8 mouse cellular contexts compared by ENCODE assay signal in genomic region chr9:67693716-67694115, GRCm38 (mm10).
DNase-seq lines count a peak whose midpoint lies in the region; ATAC-seq lines count a peak whose summit lies in the region.
"Had no signal": no experiment of that assay in that cellular context is flagged by ENCODE, and none has a peak within 500 bp of the region (broad histone marks: within the 10 kb centered on the region; RNA-seq: fewer than 3 reads in every experiment).

No protein-coding gene starts in this region.

- H3K9me3 ChIP-seq in kidney, embryonic 15.5 days (replicated peaks): no peaks in the 10 kb centered on the region
- H3K9me3 ChIP-seq in kidney, embryonic 14.5 days (ENCODE audit: control insufficient read depth, low read length): no peaks in the 10 kb centered on the region
- H3K9me3 ChIP-seq in limb, embryonic 13.5 days: no peaks in the 10 kb centered on the region
- H3K9me3 ChIP-seq: midbrain, embryonic 12.5 days had no signal

- H3K36me3 ChIP-seq in kidney, embryonic 15.5 days: no peaks in the 10 kb centered on the region
- H3K36me3 ChIP-seq in kidney, embryonic 14.5 days (ENCODE audit: control insufficient read depth, insufficient read depth, low read length): no peaks in the 10 kb centered on the region
- no peaks in the 10 kb centered on the region for H3K36me3 ChIP-seq in limb, embryonic 13.5 days
- H3K36me3 ChIP-seq: midbrain, embryonic 12.5 days had no signal

- no peaks in the 10 kb centered on the region for H3K27me3 ChIP-seq in kidney, embryonic 15.5 days
- H3K27me3 ChIP-seq in kidney, embryonic 14.5 days (ENCODE audit: control insufficient read depth, insufficient read depth, low read length): no peaks in the 10 kb centered on the region
- no peaks in the 10 kb centered on the region for H3K27me3 ChIP-seq in limb, embryonic 13.5 days
- H3K27me3 ChIP-seq: midbrain, embryonic 12.5 days had no signal

- ATAC-seq in kidney, embryonic 15.5 days (replicated peaks; ENCODE audit: low FRiP score): no peak
- ATAC-seq in kidney, embryonic 14.5 days (ENCODE audit: low FRiP score, low TSS enrichment): no peak; the same call in 1 of the 2 replicates
- ATAC-seq in limb, embryonic 13.5 days (ENCODE audit: low FRiP score, low read depth): no peak

- H3K4me2 ChIP-seq in kidney, embryonic 15.5 days: peak overlapping the region; percentile 36; the same call in 1 of the 2 replicates
- H3K4me2 ChIP-seq in kidney, embryonic 14.5 days (replicated peaks; ENCODE audit: low read depth, low read length): no peak overlapping the region; the same call in 1 of the 2 replicates
- no peak overlapping the region; the same call in 1 of the 2 replicates for H3K4me2 ChIP-seq in limb, embryonic 13.5 days (replicated peaks)
- H3K4me2 ChIP-seq: midbrain, embryonic 12.5 days had no signal

- 17% methylated on average over 7 of the region's 7 CpGs for WGBS in kidney, embryonic 15.5 days
- 13% methylated on average over 7 of the region's 7 CpGs for WGBS in kidney, embryonic 14.5 days
- WGBS in limb, embryonic 13.5 days: 15% methylated on average over 7 of the region's 7 CpGs

- peak; percentile 42 for DNase-seq in adrenal gland, postnatal 25 days
- peak; percentile 54 for DNase-seq in embryo, embryonic 11 days
- DNase-seq in adipocyte (ENCODE audit: low spot score): no peak
- DNase-seq in spleen, adult 12 weeks (ENCODE audit: low spot score): no peak

- peaks cover 4% of the 10 kb centered on the region; the same call in 1 of the 2 replicates for H3K4me1 ChIP-seq in kidney, embryonic 15.5 days
- H3K4me1 ChIP-seq in kidney, embryonic 14.5 days (ENCODE audit: control insufficient read depth, insufficient read depth, low read length): no peaks in the 10 kb centered on the region
- peaks cover 6% of the 10 kb centered on the region; the same call in 1 of the 2 replicates for H3K4me1 ChIP-seq in limb, embryonic 13.5 days
- H3K4me1 ChIP-seq: midbrain, embryonic 12.5 days had no signal

- no peak overlapping the region for H3K4me3 ChIP-seq in kidney, embryonic 15.5 days (replicated peaks)
- no peak overlapping the region for H3K4me3 ChIP-seq in kidney, embryonic 14.5 days (ENCODE audit: low read length)
- no peak overlapping the region for H3K4me3 ChIP-seq in limb, embryonic 13.5 days
- H3K4me3 ChIP-seq: midbrain, embryonic 12.5 days had no signal

- H3K27ac ChIP-seq in kidney, embryonic 15.5 days: no peak overlapping the region
- H3K27ac ChIP-seq in kidney, embryonic 14.5 days (ENCODE audit: low read depth, low read length): no peak overlapping the region
- no peak overlapping the region for H3K27ac ChIP-seq in limb, embryonic 13.5 days
- H3K27ac ChIP-seq: midbrain, embryonic 12.5 days had no signal

- H3K9ac ChIP-seq in kidney, embryonic 15.5 days: no peak overlapping the region
- H3K9ac ChIP-seq in kidney, embryonic 14.5 days (ENCODE audit: low read depth, low read length): no peak overlapping the region
- 0 out of 2 replicates have a peak overlapping the region, but pooled peaks have one; percentile 25 for H3K9ac ChIP-seq in limb, embryonic 13.5 days
- H3K9ac ChIP-seq: midbrain, embryonic 12.5 days had no signal

Comparison
In these comparisons a context has a peak if more than half of its experiments do, and no peak if none do; other contexts are left out.
1. DNase-seq: peak in adrenal gland, postnatal 25 days (single experiment) and embryo, embryonic 11 days (single experiment); none in adipocyte (single experiment) and spleen, adult 12 weeks (single experiment).